Mouse (Mus musculus) lung, postnatal 0 days (tissue): ENCODE data around the gene Nphs1.

ENCODE experiments used
- CTCF ChIP-seq: IDR thresholded peaks from 2 replicates; pipeline ENCODE4 v1.5.1; 2016; ENCODE audit warnings: antibody characterized with exemption, mild to moderate bottlenecking
- EP300 ChIP-seq: IDR thresholded peaks from 2 replicates; pipeline ENCODE4 v1.6.1; 2016; ENCODE audit warnings: antibody characterized with exemption, mild to moderate bottlenecking, control low read depth

DNA sequence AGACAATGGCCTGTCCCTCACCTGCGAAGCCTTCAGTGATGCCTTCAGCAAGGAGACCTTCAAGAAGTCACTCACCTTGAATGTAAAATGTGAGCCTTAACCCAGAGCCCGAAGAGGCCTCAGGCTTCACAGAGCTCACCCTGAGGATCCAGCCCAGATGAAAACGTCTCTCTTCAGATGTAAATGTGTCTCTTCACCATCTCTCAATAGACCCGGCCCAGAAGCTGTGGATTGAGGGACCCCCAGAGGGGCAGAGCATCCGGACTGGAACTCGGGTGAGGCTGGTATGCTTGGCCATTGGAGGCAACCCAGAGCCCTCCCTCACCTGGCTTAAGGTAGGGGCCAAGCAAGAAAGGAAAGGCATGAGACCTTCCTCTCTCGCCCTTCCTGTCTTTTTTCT is 5.5 kb downstream of the Nphs1 start:
- no peak for TF ChIP-seq EP300
- TF ChIP-seq CTCF = no peak
